Mouse (Mus musculus): ENCODE results near the gene Cdk5rap2. TPM values are rescaled to one million over a fixed set of nuclear protein-coding genes. Genes with fewer than 3 reads are reported as not detected.

Cdk5rap2 gene
- polyA plus RNA-seq, 1 experiment from 2014 or later, result 23.7 TPM

DNA sequence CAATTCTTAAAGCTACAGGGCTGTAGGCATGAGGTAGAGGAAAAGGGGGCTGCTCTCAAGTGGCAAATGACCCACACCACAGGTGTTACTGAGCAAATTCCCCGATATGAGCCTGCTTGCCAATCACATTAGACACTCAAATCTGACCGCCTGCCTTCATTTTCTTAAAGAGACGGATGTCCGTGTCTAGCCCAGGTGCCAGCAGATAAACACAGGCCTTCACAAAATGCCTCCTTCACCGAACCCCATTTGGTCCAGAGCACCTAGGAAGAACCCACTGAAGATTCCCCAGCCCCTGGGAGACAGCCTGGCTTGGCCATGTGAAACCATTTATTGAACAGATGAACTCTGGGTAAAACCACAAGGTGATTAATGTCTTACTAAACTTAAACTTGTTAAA is 13.5 kb downstream of the Cdk5rap2 start:
- Histone ChIP-seq H3K27ac (no peak overlapping the region), H3K36me3 (peaks cover 48% of the 10 kb centered on the region), H3K4me3 (no peak overlapping the region), H3K9me3 (no peaks in the 10 kb centered on the region), H3K4me1 (no peaks in the 10 kb centered on the region), H3K9ac (no peak overlapping the region), H3K4me2 (no peak overlapping the region), H3K27me3 (no peaks in the 10 kb centered on the region)
- ATAC-seq (ENCODE audit: insufficient number of reproducible peaks, insufficient read depth, low FRiP score, low TSS enrichment, low read depth), result no peak
- WGBS, result 92% methylated on average over 5 of the region's 5 CpGs

DNA sequence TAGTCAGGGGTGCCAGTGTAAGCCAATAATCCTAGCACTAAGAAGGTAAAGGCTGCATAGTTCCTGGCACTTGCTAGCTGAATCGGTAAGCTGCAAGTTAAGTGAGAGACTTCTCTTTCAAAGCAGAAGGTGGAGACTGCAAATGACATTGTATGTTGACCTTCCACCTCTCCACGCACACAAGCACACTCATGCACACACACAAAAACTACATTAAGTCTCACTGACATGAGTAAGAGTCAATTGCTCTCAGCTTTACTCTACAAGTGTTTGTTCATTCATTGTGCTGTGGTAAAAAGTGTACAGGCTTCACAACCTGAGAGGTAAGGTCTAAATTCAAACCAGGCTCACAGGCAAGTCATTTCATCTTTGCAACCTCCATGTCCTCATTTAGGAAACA is 15.5 kb downstream of the Cdk5rap2 start:
- no peak for ATAC-seq (ENCODE audit: insufficient number of reproducible peaks, insufficient read depth, low FRiP score, low TSS enrichment, low read depth)
- no peak overlapping the region for H3K9ac ChIP-seq
- 94% methylated on average over 2 of the region's 2 CpGs for WGBS
- peaks cover 34% of the 10 kb centered on the region for H3K36me3 ChIP-seq
- no peaks in the 10 kb centered on the region for H3K9me3 ChIP-seq
- no peaks in the 10 kb centered on the region; the same call in 1 of the 2 replicates for H3K4me1 ChIP-seq
- no peak overlapping the region for H3K4me2 ChIP-seq
- H3K4me3 ChIP-seq, result no peak overlapping the region
- no peak overlapping the region for H3K27ac ChIP-seq
- H3K27me3 ChIP-seq, result no peaks in the 10 kb centered on the region

DNA sequence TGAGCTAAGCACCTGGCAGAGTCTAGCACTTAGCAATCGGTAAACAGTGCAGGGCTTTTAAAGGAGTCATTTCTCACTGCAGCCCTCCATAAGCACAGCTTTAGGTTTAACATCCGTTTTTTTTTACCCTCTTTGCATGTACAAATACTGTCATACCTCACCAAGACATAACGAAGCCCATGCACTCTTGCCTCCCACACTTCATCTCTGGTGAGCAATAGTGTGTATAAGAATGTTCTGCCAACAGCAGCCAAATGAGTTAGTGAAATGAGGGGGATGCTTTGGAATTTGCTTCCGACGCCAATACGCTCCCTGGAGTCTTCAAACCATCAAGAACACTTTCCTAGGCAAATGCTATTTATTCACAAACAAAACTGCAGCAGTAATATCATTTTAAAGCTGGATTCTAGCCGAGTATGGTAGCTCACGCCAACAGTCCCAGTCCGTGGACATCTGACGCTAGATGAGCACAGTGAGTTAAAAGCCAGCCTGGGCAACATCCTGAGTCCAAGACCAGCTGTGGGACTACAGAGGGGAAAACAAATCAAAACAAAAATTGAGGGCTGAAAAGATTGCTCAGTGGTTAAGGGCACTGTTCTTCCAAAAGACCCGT is 18.4 kb downstream of the Cdk5rap2 start:
- Histone ChIP-seq H3K4me3 (no peak overlapping the region), H3K27ac (no peak overlapping the region; the same call in 1 of the 2 replicates), H3K9me3 (no peaks in the 10 kb centered on the region), H3K4me2 (no peak overlapping the region), H3K27me3 (no peaks in the 10 kb centered on the region), H3K9ac (no peak overlapping the region), H3K4me1 (no peaks in the 10 kb centered on the region; the same call in 1 of the 2 replicates), H3K36me3 (peaks cover 24% of the 10 kb centered on the region)
- ATAC-seq (ENCODE audit: insufficient number of reproducible peaks, insufficient read depth, low FRiP score, low TSS enrichment, low read depth), result no peak
- WGBS, result 87% methylated on average over 11 of the region's 11 CpGs

DNA sequence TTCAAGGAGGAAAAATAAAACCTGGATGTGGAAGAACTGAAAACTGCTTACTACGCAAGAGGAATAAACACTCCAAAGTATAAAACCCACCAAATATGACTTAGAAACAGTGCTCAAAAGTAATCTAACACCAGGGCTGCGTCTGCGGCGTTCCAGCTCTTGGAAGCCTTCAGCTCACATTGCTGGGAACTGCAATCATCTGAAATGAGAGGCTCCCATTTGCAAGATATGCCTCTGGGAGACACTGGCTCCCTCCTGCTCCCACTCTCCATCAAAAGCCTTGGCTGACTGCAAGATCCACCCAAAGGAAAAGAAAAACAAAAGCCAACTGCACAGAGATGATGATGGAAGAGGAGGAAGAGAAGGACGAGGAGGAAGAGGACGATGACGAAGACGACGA is 19.2 kb downstream of the Cdk5rap2 start:
- Histone ChIP-seq H3K9me3 (no peaks in the 10 kb centered on the region), H3K36me3 (peaks cover 21% of the 10 kb centered on the region), H3K9ac (no peak overlapping the region), H3K4me1 (no peaks in the 10 kb centered on the region; the same call in 1 of the 2 replicates), H3K27me3 (no peaks in the 10 kb centered on the region), H3K4me2 (no peak overlapping the region), H3K27ac (peak overlapping the region; percentile 28; the same call in 1 of the 2 replicates), H3K4me3 (no peak overlapping the region)
- ATAC-seq (ENCODE audit: insufficient number of reproducible peaks, insufficient read depth, low FRiP score, low TSS enrichment, low read depth), result no peak
- 78% methylated on average over 9 of the region's 9 CpGs for WGBS

DNA sequence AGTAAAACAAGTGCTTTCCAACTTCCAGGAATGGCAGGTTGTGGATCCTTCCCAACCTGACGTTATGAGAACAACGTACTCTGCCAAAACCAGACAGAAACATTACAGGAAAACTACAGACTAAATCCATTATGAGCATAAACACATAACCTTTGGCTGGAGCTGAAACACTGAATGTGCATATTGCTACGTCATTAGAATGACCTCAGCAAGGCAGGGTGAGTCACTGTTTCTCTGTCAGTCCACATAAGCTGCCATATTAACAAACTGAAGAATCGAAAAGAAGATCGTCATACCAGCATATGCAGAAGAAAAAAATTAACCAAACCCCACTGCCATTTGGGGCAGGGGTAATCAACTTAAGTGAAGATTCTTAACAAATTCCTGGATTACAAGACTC is 24.0 kb downstream of the Cdk5rap2 start:
- Histone ChIP-seq H3K9ac (no peak overlapping the region), H3K4me1 (no peaks in the 10 kb centered on the region; the same call in 1 of the 2 replicates), H3K36me3 (peaks cover 7% of the 10 kb centered on the region), H3K9me3 (no peaks in the 10 kb centered on the region), H3K27me3 (no peaks in the 10 kb centered on the region), H3K4me3 (no peak overlapping the region), H3K27ac (no peak overlapping the region), H3K4me2 (no peak overlapping the region)
- no peak for ATAC-seq (ENCODE audit: insufficient number of reproducible peaks, insufficient read depth, low FRiP score, low TSS enrichment, low read depth)
- 89% methylated on average over 5 of the region's 5 CpGs for WGBS

DNA sequence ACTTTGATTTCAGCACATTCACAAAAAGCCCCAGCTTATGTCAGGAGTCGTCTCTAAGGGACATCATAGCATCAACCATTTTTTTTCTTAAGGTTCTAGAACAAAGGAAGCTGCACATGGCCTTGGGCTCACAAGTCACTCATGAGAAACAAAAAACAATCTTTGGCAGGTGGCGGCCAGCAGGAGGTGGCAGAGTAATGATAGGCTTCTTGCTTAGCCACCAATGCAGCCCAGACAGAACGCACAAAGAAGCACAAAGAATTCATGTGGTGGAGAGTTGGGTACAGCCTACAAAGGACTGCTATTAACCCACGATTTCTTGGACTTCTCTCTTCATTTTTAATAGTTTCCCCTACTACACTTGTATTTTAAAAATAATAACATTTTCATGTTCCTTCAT is 32.9 kb downstream of the Cdk5rap2 start:
- Histone ChIP-seq H3K4me1 (no peaks in the 10 kb centered on the region), H3K9me3 (no peaks in the 10 kb centered on the region), H3K27ac (no peak overlapping the region), H3K4me2 (no peak overlapping the region), H3K4me3 (no peak overlapping the region), H3K9ac (no peak overlapping the region), H3K27me3 (no peaks in the 10 kb centered on the region), H3K36me3 (peaks cover 29% of the 10 kb centered on the region)
- 64% methylated on average over 4 of the region's 4 CpGs for WGBS
- no peak for ATAC-seq (ENCODE audit: insufficient number of reproducible peaks, insufficient read depth, low FRiP score, low TSS enrichment, low read depth)

DNA sequence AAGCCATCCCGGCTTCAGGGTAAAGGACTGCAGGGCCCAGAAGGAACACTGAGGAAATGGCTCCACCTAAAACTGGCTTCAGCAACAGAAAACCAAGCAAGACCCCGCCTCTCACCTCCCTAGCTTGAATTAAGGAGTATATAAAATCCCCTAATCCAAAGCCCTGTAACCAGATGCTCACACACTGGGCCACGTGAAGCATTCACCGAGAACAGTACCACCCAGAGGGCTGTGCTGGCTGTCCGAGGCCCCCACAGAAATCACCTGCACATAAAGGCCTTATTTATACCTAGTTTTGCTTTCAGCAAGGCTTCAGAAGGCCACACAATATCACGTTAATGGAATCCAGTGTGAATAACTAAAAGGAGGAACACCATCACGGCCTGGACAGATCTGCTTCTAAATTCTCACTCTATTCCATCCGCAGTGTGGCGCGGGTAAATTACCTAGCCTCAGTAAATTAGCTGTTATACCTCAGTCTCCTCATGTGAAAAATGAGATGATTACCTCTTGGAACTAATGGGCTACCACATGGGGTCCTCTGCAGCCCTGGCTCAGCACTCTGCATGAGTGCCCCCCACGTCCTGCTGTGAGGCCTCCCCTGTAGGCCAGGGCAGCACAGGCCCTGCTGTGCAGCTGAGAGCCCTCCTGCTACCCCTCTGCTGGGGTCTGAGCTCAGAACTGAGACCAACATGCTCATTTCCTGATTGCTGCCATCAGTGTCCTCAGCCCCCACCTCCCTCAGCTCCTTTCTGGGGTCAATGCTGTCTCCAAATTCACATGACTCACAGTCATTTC is 45.0 kb downstream of the Cdk5rap2 start:
- Histone ChIP-seq H3K27me3 (no peaks in the 10 kb centered on the region), H3K9ac (no peak overlapping the region), H3K27ac (no peak overlapping the region), H3K9me3 (no peaks in the 10 kb centered on the region), H3K36me3 (peaks cover 25% of the 10 kb centered on the region), H3K4me1 (peaks cover 10% of the 10 kb centered on the region; the same call in 1 of the 2 replicates), H3K4me3 (no peak overlapping the region), H3K4me2 (no peak overlapping the region)
- ATAC-seq (ENCODE audit: insufficient number of reproducible peaks, insufficient read depth, low FRiP score, low TSS enrichment, low read depth), result no peak
- 65% methylated on average over 11 of the region's 11 CpGs for WGBS

DNA sequence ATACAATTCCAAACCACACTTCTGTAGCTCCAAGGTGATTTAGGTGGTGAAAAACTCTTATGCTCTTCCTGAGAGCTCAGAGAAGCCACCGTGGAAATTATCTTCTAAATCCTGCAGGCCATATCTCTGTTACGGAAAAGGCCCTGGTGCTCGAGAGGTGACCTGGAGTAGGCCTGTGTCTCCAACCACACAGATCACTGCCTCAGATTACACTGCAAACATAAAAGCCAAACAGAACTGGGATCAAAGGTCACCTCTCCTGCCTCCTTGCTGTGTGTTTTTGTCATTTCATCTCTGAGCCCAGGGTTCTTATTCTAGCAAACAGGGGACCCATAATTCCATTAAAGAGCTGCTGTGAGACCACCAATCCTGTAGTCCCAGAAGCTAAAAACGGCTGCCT is 48.9 kb downstream of the Cdk5rap2 start:
- Histone ChIP-seq H3K4me1 (peaks cover 10% of the 10 kb centered on the region; the same call in 1 of the 2 replicates), H3K9ac (no peak overlapping the region), H3K4me3 (no peak overlapping the region), H3K36me3 (peaks cover 53% of the 10 kb centered on the region), H3K27ac (no peak overlapping the region), H3K27me3 (no peaks in the 10 kb centered on the region), H3K4me2 (no peak overlapping the region), H3K9me3 (no peaks in the 10 kb centered on the region)
- 66% methylated on average over 4 of the region's 4 CpGs for WGBS
- ATAC-seq (ENCODE audit: insufficient number of reproducible peaks, insufficient read depth, low FRiP score, low TSS enrichment, low read depth), result no peak

DNA sequence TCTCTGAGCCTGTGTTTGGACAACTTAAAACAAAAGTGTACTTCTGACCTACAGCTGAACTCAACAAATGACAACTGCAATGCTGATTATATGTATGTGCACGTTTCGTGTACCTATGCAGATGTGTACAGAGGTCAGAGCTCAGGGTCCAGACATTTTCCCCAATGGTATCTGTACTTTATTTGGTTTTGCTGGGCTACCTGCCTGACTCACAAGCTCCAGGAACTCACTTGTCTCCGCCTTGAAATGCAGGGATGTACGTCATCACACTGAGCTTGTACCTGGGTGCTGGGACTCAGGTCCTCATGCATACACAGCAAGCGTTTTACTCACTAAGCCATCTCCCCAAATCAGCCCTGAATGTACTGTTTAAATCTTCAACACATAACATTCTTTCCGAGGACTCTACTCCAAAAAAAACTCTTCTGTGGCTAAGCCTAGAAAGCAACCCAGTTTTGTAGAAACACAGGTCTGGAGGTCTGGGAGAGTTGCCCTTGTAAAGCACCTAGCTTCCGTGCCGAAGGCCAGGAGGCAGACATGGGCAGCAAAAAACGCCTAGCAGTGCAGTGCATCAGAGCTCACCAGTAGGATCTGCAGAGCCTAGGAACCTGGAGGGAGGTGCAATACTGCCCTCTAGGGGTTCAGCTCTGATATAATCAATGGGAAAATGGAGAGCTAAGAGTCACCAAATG is 54.4 kb downstream of the Cdk5rap2 start:
- Histone ChIP-seq H3K4me1 (peaks cover 5% of the 10 kb centered on the region; the same call in 1 of the 2 replicates), H3K36me3 (peaks cover 76% of the 10 kb centered on the region), H3K4me2 (no peak overlapping the region), H3K9ac (no peak overlapping the region), H3K27ac (no peak overlapping the region), H3K9me3 (no peaks in the 10 kb centered on the region), H3K27me3 (no peaks in the 10 kb centered on the region), H3K4me3 (no peak overlapping the region)
- no peak for ATAC-seq (ENCODE audit: insufficient number of reproducible peaks, insufficient read depth, low FRiP score, low TSS enrichment, low read depth)
- 71% methylated on average over 9 of the region's 9 CpGs for WGBS

DNA sequence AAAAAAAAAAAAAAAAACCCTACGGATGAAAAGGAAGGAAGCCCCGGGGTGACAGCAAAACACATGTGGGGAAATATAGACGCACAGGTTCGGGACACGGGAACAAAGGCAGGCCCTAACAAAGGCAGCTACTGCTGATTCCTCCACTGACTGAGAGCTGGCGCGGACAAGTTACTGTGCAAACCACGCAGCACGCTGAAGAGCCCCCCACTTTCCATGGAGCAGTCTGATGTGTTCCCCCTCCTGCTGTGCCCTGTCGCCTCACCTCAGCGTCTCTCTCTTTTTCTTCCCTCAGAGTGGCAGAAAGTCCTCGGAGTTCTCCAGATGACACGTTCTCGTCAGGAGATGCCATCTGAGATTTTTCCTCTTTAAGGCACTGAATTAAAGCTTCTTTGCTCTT is 55.8 kb downstream of the Cdk5rap2 start:
- H3K4me2 ChIP-seq, result no peak overlapping the region
- no peak for ATAC-seq (ENCODE audit: insufficient number of reproducible peaks, insufficient read depth, low FRiP score, low TSS enrichment, low read depth)
- peaks cover 66% of the 10 kb centered on the region for H3K36me3 ChIP-seq
- no peak overlapping the region for H3K27ac ChIP-seq
- no peaks in the 10 kb centered on the region for H3K27me3 ChIP-seq
- WGBS, result 89% methylated on average over 14 of the region's 14 CpGs
- no peaks in the 10 kb centered on the region for H3K9me3 ChIP-seq
- H3K9ac ChIP-seq, result no peak overlapping the region
- H3K4me3 ChIP-seq, result no peak overlapping the region
- H3K4me1 ChIP-seq, result no peaks in the 10 kb centered on the region

DNA sequence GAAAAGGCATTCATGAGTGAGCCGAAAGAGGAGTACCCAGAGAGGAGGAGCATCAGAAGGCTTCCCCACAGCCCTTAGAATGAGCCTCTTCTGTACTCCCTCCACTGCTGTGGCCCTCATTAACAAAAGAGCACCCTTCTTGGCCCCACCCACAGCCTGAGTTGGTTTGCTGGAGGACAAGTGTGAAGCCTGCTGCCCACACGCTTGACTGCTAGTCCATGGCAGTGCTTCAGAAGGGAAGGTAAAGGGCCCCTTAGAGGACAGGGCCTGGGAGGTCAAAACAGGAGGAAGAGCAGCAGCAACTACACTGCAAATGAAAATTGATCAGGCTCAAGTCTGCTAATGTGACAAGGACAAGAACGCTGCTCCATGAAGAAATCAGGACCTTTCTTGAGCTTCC is 56.6 kb downstream of the Cdk5rap2 start:
- no peak for ATAC-seq (ENCODE audit: insufficient number of reproducible peaks, insufficient read depth, low FRiP score, low TSS enrichment, low read depth)
- Histone ChIP-seq H3K4me1 (no peaks in the 10 kb centered on the region), H3K27ac (no peak overlapping the region), H3K4me2 (no peak overlapping the region), H3K4me3 (no peak overlapping the region), H3K27me3 (no peaks in the 10 kb centered on the region), H3K9ac (no peak overlapping the region), H3K36me3 (peaks cover 67% of the 10 kb centered on the region), H3K9me3 (no peaks in the 10 kb centered on the region)
- 89% methylated on average over 3 of the region's 3 CpGs for WGBS

Data from embryonic facial prominence, embryonic 13.5 days (tissue).